Mouse (Mus musculus) left cerebral cortex, adult 8-10 months (tissue): ENCODE results near the gene Arl15. TPM values are rescaled to one million over a fixed set of nuclear protein-coding genes. Genes with fewer than 3 reads are reported as not detected.

Source experiments
- DNase-seq, 2 experiments: peaks; one replicate each; pipeline ENCODE4 v3.0.0; 2022; ENCODE audit warnings: low spot score in 2 of 2
- total RNA-seq, 4 experiments: library from RNA; stranded (reverse); gene quantifications; 2 replicates each; pipeline ENCODE4 v1.2.4; 2022

Arl15 gene
- total RNA-seq, 4 experiments from 2014 or later = 29.9 to 36.1 (median 33.4) TPM

- DNase-seq = no peak
Observed at GRCm38 (mm10) chr13:113800246-113800645, 5.9 kb downstream of the Arl15 start.

- no peak for DNase-seq
Observed at GRCm38 (mm10) chr13:113802571-113802970, 8.3 kb downstream of the Arl15 start.

DNA sequence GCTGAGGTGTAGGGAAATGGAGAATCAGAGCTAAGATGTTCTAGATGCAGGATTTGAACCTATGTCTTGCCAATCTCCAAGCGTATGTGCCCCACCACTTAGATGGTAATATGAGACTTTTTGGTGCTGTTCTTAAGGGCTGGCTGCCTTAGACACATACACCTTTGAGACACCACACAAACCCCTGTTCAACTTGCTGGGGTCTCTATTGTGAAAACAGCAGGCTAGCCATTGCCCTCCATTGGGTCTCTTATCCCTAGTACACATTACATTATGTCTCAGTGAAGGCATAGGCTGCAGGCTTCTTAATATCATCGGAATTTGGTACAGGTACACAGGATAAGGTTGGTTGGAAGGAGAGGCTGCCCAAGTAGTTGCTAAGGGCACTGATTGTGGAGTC, 16.8 kb downstream of the Arl15 start:
- DNase-seq = no peak

- no peak for DNase-seq
Observed at GRCm38 (mm10) chr13:113811910-113812592, 17.7 kb downstream of the Arl15 start.

- DNase-seq = no peak
Observed at GRCm38 (mm10) chr13:113812593-113812975, 18.3 kb downstream of the Arl15 start.

DNA sequence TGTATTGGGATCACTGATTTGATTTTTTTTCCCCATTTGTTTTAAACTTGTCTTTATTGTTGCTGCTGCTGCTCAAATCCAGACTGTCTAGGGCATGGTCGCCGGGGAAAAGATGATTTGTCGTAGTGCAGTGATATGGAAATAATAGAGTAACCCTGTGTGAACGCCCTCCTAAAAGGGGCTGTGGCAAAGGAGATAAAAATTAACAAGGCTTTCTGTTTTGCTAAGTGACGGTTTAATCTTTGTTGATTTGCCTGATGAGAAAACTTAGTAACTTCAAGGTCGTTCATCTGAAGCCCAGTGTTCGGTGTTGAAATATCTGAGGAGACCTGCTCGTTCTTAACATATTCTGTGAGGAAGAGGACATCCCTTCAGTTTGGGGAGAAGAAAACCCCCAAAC, 19.8 kb downstream of the Arl15 start:
- DNase-seq = no peak

DNA sequence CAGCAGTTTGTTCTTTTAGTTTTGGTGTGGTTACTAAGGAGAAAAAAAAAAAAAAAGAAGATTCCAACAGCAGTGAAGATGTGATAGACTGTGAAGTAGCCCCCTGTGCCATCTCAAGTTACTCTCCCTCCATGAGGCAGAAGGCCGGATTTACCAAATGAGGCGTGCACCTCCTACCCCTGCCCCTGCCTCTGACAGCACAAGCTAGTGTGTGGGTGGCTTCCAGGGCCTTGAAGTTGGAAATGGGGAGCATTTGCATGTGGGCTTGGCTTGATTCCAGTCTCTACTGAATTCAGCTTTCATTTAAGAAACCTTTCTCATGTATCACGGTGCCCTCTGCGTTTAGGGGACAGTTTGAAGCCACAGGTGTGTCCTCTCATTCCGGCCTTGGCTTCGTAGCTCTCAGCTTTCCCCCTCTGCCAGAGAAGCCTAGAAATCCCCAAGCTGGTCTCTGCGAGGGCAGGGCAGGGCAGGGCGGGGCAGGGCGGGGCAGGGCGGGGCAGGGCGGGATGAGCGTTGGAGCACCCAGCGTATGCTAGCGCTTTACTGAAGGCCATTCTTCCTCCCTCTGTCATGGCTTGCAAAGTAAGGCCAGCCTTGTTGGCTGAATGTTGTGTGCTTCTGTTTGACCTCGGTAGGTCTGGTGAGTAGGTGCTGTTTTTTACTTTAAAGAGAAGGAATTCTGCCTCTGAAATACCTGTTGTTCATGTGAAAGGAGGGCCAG, 21.6 kb downstream of the Arl15 start:
- peak in 1 of 2 experiments; percentile 50 for DNase-seq

DNA sequence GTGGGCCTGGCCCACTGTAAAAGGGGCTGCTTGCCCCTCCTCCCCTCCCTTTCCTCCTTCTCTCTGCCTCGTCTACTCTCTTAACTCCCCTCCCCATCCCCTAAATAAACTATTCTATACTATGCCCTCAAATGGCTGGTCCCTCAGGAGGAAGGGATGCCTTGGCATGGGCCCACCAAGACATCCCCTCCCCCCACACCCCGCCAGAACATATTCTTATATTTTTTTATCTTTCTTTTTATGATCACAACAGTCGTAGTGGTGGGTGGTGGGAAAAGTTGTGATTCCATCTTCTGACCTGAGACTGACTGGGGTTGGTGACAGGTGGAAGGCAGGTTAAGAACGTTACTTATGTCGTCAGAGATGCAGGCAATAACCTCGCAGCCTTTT, 22.1 kb downstream of the Arl15 start:
- DNase-seq = no peak

DNA sequence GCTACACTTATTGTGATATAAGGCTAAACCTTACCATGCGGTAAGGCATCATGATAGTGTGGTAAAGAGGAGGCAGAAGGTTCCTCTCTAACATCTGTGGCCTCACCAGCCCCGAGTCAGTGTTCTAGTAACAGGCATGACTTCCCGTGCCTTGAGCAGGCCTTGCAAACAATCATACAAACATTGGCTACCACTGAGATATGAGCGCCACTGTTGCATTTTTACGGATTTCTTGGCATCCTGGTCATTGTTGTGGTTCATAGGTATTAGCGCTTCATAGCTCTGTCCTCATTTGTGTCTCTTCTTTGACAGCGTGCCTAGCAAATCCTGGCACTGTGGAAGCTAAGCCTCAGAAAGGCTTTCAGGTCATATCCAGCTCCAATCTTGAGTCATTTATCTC, 24.7 kb downstream of the Arl15 start:
- no peak for DNase-seq

DNA sequence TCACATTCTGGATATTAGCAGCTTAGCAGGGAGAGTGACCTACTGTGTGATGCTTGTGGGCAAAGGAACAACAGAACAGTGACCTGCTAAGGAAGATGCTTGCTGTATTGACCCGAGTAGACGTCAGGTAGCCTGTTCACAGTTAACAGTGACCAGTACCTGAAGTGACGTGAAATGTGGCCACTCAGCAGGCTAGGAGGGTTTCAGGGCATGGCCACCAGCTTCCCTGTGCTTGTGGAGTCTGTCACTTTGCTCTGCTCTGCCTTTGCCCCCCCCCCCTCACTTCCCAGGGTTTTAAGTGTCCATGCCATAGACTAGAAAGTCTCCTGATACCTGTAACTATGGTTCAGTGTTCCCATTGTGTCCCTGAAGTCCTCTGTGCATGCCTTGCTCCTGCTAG, 25.9 kb downstream of the Arl15 start:
- no peak for DNase-seq

- peak; percentile 27 to 78 for DNase-seq
Observed at GRCm38 (mm10) chr13:113821891-113822290, 27.6 kb downstream of the Arl15 start.

DNA sequence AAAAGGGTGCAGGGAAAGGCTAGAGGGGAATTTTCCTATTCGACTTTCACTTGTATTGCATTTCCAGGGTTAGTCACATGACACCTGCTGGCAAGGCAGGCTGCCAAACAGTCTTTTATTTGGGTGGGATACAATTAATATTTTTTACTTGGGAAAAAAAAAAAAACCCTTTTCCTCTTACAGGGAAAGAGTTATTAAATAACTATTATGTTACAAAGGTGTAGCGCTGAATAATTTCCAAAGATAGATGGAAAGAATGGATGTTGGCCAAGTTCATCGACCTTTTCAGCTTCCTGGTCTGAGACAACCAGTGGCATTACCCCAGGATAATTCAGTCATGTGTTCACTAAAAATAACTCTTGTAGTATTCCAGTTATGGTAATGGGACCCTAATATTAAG, 29.7 kb downstream of the Arl15 start:
- DNase-seq = no peak

GRCm38 (mm10) chr13:113828633-113829032, 34.3 kb downstream of the Arl15 start:
- no peak for DNase-seq

DNA sequence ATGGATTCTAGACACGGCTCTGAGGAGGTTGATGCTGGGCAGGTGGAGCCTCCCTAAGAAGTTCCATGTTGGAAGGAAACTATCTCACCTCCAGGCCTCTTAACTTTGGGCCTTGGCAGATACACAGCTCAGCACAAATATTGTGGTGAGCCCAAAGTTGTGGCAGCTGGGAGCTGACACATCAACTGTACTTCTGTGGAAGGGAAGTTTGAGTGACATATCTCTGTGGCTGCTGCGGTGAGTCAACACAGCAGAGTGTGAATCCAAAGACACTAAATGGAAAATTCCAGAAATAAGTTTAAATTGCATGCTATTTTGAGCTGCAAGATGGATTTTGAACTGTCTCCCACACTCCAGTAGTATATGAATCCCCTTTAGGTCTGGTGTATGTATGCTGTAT, 34.8 kb downstream of the Arl15 start:
- no peak for DNase-seq

GRCm38 (mm10) chr13:113830805-113831204, 36.5 kb downstream of the Arl15 start:
- no peak for DNase-seq

GRCm38 (mm10) chr13:113832947-113833346, 38.6 kb downstream of the Arl15 start:
- DNase-seq = no peak

DNA sequence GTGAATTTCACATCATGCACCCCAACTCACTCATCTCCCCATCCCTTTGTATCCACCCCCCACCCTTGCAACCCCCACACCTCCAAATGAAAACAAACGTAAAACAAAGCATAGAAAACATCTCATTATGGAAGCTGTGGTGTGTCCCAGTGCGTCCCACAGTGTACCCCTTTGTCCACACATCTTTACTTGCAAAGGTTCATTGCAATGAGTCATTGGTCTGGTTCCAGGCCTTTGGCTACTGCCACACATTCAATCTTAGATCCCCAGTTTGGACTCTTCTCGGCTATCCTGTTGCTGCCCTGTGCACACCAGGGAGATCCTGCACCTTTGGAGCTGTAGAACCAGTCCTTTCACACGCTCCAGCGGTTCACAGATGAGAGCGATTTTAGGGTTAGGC, 41.6 kb downstream of the Arl15 start:
- DNase-seq = no peak

DNA sequence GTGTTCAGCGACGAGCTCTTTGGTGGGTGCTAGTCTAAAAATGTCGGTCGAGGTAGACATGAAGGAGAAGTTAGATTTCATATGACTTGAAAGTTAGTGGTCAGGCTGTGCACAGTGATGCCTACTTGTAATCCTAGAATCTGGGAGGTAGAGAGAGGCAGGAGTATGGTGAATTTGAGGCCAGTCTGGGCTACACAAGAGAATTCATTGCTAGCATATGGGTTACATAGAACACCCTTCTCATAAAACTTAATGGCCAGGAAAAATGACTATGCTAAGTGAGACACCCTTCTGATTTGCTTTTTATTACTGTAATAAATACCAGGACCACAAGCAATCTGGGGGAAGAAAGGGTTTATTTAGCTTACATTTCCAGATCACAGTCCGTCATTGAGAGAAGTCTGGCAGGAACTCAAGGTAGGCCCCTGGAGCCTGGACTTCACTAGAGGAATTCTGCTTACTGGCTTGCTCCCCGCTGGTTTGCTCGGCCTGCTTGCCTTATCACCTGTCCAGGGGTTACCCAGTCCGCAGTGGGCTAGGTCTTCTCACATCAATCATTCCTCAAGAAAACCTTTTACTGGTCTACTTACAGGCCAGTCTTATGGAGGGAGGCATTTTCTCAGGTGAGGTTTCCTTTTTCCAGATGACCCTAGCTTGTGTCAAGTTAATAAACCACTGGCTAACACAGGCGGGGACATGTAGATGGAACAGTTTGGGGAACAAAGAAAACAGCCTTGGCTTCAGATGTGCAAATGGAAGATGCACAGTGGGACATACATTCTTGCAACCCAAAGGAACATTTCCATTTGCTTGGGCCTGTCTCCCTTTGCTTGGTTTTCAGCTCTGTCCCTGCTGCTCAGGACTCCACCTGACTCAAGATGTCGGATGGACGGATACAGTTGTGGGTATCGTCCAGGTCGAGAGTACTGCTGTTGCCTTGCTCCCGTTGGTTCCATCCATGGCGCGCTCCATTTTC, 44.6 kb downstream of the Arl15 start:
- DNase-seq = no peak

DNA sequence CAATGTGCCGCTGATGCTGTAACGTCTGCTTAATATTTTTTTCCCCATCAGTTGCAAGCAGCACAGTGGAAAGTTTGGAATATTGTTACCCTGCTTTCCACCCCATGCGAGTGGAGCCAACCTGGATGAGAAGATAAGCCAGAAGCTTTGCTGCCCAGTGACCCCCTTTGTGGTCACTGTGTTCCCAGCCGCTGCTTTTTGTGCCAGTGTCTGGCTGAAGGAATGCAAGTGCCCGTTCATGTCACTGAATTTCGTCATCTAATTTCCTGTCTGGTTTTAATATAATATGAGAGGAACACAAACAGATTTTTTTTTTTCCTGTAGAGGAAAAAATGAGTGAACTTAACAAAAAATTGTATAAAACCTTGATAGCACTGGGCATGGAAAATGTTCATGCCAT, 46.1 kb downstream of the Arl15 start:
- no peak for DNase-seq

DNA sequence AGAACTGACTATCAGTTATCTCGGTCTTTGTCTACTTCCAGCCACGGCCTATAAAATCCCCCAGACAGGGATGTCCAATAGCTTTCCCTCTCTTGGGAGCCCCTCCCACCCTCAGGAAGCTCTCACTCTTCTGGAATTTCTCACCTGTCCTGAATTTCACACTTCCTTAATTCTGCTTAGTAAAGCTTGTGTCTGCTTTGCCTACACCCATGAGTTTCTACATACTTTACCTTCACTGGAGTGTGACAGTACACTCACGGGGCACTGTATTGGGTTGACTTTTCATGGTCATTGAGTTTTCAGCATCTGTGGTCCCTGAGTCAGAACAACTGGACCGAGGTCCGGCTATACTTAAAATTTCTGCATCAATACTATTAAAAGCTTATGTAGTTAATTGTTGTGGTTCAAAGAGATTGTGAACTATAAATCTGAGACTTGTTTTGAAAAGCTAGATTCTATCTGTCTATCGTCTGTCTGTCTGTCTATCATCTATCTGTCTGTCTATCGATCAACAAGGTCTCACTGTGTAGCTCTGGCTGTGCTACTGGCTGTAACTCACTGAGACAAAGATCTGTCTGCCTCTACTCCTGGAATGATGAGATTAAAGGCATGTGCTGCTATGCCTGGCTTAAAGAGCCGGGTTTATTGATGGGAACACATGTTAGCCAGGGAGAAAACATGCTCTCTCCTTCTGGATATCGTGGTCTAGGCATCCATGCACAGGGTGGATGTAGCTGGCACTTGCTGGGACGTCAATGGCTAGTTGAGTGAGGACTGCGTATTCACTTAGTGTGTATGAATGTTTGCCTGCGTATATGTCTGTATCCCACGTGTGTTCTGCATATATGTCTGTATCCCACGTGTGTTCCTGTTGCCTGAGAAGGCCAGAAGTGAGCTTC, 48.4 kb downstream of the Arl15 start:
- DNase-seq = no peak

DNA sequence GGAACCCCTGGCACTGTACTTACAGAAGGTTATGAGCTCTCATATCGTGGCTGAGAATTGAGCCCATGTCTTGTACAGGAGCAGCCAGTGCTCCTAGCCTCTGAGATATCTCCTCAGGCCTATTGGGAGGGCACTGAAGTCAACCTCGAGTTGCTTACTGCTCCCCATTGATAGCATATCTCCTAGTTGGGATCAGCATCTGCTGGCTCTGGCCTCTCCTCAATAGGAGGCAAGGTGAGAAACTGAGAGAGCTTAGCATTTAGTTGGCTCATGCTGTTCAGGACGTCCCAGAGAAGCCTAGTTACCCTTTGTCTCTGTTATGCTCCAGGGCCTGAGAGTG, 49.0 kb downstream of the Arl15 start:
- no peak for DNase-seq
